Mouse (Mus musculus) CH12.LX (cell line): ENCODE results near the gene Gm20388. TPM values are rescaled to one million over a fixed set of nuclear protein-coding genes. Genes with fewer than 3 reads are reported as not detected.

ENCODE experiments used
- DNase-seq: peaks from one replicate; pipeline ENCODE4 v3.0.0-alpha.2; 2013; ENCODE audit errors: extremely low read depth
- H3K27ac ChIP-seq: 2 replicates; pipeline ENCODE4 v1.5.1; 2012; ENCODE audit warnings: low read depth, mild to moderate bottlenecking, control low read depth, moderate library complexity; ENCODE audit not compliant: insufficient read depth
- H3K27me3 ChIP-seq: replicated peaks from 2 replicates; pipeline ENCODE3; 2012; ENCODE audit warnings: inconsistent platforms
- H3K36me3 ChIP-seq, 2 experiments: replicated peaks in 1 of 2; 2 replicates each; pipeline versions ENCODE3 to v1.6.1; 2012; ENCODE audit warnings: inconsistent platforms in 1 of 2, low read length in 1 of 2, mild to moderate bottlenecking in 1 of 2, mixed read lengths in 1 of 2, moderate library complexity in 1 of 2; ENCODE audit not compliant: control insufficient read depth in 1 of 2, insufficient read depth in 1 of 2
- H3K4me1 ChIP-seq, 2 experiments: 2 replicates each; pipeline ENCODE4 v1.6.1; 2012; ENCODE audit warnings: inconsistent platforms in 1 of 2, moderate library complexity in 1 of 2; ENCODE audit not compliant: insufficient read depth in 2 of 2, control insufficient read depth in 1 of 2
- H3K4me2 ChIP-seq: 2 replicates; pipeline ENCODE4 v1.6.1; 2012; ENCODE audit warnings: low read depth, mild to moderate bottlenecking, control low read depth; ENCODE audit not compliant: poor library complexity, insufficient read depth, severe bottlenecking
- H3K4me3 ChIP-seq, 3 experiments: fragments of 150-350 bp in 1 of 3; sonication (generic) in 1 of 3; replicated peaks in 1 of 3; 2 replicates each; pipeline versions ENCODE3 to v1.5.1; 2011 to 2012; ENCODE audit warnings: low read depth in 2 of 3, low read length in 2 of 3, mild to moderate bottlenecking in 2 of 3, moderate library complexity in 2 of 3, control low read depth in 1 of 3, improper control_type of control experiment in 1 of 3, inconsistent platforms in 1 of 3, mixed read lengths in 1 of 3; ENCODE audit not compliant: poor library complexity in 1 of 3
- H3K79me2 ChIP-seq: replicated peaks from 2 replicates; pipeline ENCODE4 v1.6.1; 2012; ENCODE audit warnings: mild to moderate bottlenecking, moderate library complexity; ENCODE audit not compliant: control insufficient read depth, poor library complexity, insufficient read depth, severe bottlenecking; ENCODE audit errors: extremely low read depth
- H3K9ac ChIP-seq: 2 replicates; pipeline ENCODE4 v1.6.1; 2012; ENCODE audit warnings: low read depth, mild to moderate bottlenecking, control low read depth, moderate library complexity; ENCODE audit not compliant: insufficient read depth
- H3K9me3 ChIP-seq: replicated peaks from 2 replicates; pipeline ENCODE3; 2012; ENCODE audit warnings: low read length, inconsistent platforms, mixed read lengths
- BHLHE40 ChIP-seq: IDR thresholded peaks from 2 replicates; pipeline ENCODE4 v1.6.1; 2011; ENCODE audit warnings: mild to moderate bottlenecking, low read depth, low read length, improper control_type of control experiment
- CHD1 ChIP-seq: IDR thresholded peaks from 2 replicates; pipeline ENCODE4 v1.6.1; 2012; ENCODE audit warnings: low read depth, low read length, improper control_type of control experiment, inconsistent platforms
- CTCF ChIP-seq, 2 experiments: IDR thresholded peaks in 1 of 2; conservative IDR thresholded peaks in 1 of 2; 2 replicates each; pipeline ENCODE4 v1.5.1; 2011 to 2012; ENCODE audit warnings: low read depth in 2 of 2, low read length in 2 of 2, improper control_type of control experiment in 1 of 2, inconsistent platforms in 1 of 2, mild to moderate bottlenecking in 1 of 2, moderate library complexity in 1 of 2
- ELF1 ChIP-seq: IDR thresholded peaks from 2 replicates; pipeline ENCODE4 v1.6.1; 2014; ENCODE audit warnings: low read depth, mild to moderate bottlenecking, inconsistent platforms, low read length, improper control_type of control experiment
- EP300 ChIP-seq: IDR thresholded peaks from 2 replicates; pipeline ENCODE4 v1.6.1; 2011; ENCODE audit warnings: low read length, improper control_type of control experiment
- GABPA ChIP-seq: IDR thresholded peaks from 2 replicates; pipeline ENCODE4 v1.6.1; 2012; ENCODE audit warnings: low read depth, low read length, improper control_type of control experiment, inconsistent platforms; ENCODE audit not compliant: insufficient replicate concordance
- HCFC1 ChIP-seq: IDR thresholded peaks from 2 replicates; pipeline ENCODE4 v1.6.1; 2012; ENCODE audit warnings: low read depth, mild to moderate bottlenecking, inconsistent platforms, low read length, improper control_type of control experiment
- JUN ChIP-seq: IDR thresholded peaks from 2 replicates; pipeline ENCODE4 v1.6.1; 2011; ENCODE audit warnings: low read depth, mild to moderate bottlenecking, low read length, improper control_type of control experiment, moderate library complexity; ENCODE audit not compliant: insufficient read depth
- KAT2A ChIP-seq: IDR thresholded peaks from 2 replicates; pipeline ENCODE4 v1.6.1; 2012; ENCODE audit warnings: low read length, improper control_type of control experiment, inconsistent platforms; ENCODE audit not compliant: insufficient replicate concordance
- MAZ ChIP-seq: IDR thresholded peaks from 2 replicates; pipeline ENCODE4 v1.6.1; 2012; ENCODE audit warnings: low read depth, mild to moderate bottlenecking, inconsistent platforms, low read length, improper control_type of control experiment, moderate library complexity
- MEF2A ChIP-seq: IDR thresholded peaks from 2 replicates; pipeline ENCODE4 v1.6.1; 2014; ENCODE audit warnings: low read depth, mild to moderate bottlenecking, inconsistent platforms, low read length, improper control_type of control experiment, borderline replicate concordance
- MXI1 ChIP-seq: IDR thresholded peaks from 2 replicates; pipeline ENCODE4 v1.6.1; 2011; ENCODE audit warnings: mild to moderate bottlenecking, low read depth, low read length, improper control_type of control experiment
- MYC ChIP-seq: IDR thresholded peaks from 2 replicates; pipeline ENCODE4 v1.6.1; 2011; ENCODE audit warnings: low read depth, mild to moderate bottlenecking, improper control_type of control experiment, low read length
- NELFE ChIP-seq: IDR thresholded peaks from 2 replicates; pipeline ENCODE4 v1.6.1; 2011; ENCODE audit warnings: low read depth, low read length, improper control_type of control experiment
- NRF1 ChIP-seq: IDR thresholded peaks from 2 replicates; pipeline ENCODE4 v1.6.1; 2014; ENCODE audit warnings: low read depth, mild to moderate bottlenecking, inconsistent platforms, low read length, improper control_type of control experiment, moderate library complexity
- PAX5 ChIP-seq: IDR thresholded peaks from 2 replicates; pipeline ENCODE4 v1.6.1; 2012; ENCODE audit warnings: low read length, inconsistent platforms, mixed read lengths
- POLR2A ChIP-seq: IDR thresholded peaks from 2 replicates; pipeline ENCODE4 v1.6.1; 2011; ENCODE audit warnings: low read depth, mild to moderate bottlenecking, improper control_type of control experiment, low read length
- POLR2AphosphoS2 ChIP-seq: IDR thresholded peaks from 2 replicates; pipeline ENCODE4 v1.6.1; 2011; ENCODE audit warnings: low read depth, low read length, improper control_type of control experiment
- SIN3A ChIP-seq: IDR thresholded peaks from 2 replicates; pipeline ENCODE4 v1.6.1; 2012; ENCODE audit warnings: low read length, improper control_type of control experiment, inconsistent platforms
- SMC3 ChIP-seq: IDR thresholded peaks from 2 replicates; pipeline ENCODE4 v1.6.1; 2011; ENCODE audit warnings: low read depth, low read length, improper control_type of control experiment
- TCF12 ChIP-seq: IDR thresholded peaks from 2 replicates; pipeline ENCODE4 v1.6.1; 2014; ENCODE audit warnings: low read depth, mild to moderate bottlenecking, inconsistent platforms, low read length, improper control_type of control experiment
- UBTF ChIP-seq: IDR thresholded peaks from 2 replicates; pipeline ENCODE4 v1.6.1; 2012; ENCODE audit warnings: low read depth, mild to moderate bottlenecking, inconsistent platforms, low read length, improper control_type of control experiment, moderate library complexity
- USF1 ChIP-seq: IDR thresholded peaks from 2 replicates; pipeline ENCODE4 v1.6.1; 2014; ENCODE audit warnings: low read depth, mild to moderate bottlenecking, inconsistent platforms, low read length, improper control_type of control experiment
- USF2 ChIP-seq: conservative IDR thresholded peaks from 2 replicates; pipeline ENCODE4 v1.6.1; 2011; ENCODE audit warnings: low read depth, low read length, improper control_type of control experiment
- ZKSCAN1 ChIP-seq: IDR thresholded peaks from 2 replicates; pipeline ENCODE4 v1.6.1; 2012; ENCODE audit warnings: low read depth, inconsistent platforms, low read length, improper control_type of control experiment, borderline replicate concordance
- ZMIZ1 ChIP-seq: IDR thresholded peaks from 2 replicates; pipeline ENCODE4 v1.6.1; 2012; ENCODE audit warnings: low read depth, mild to moderate bottlenecking, inconsistent platforms, low read length, improper control_type of control experiment
- dilution Hi-C: fragments of 300-500 bp; cut with MboI; formaldehyde crosslinking; loops from 2 replicates; pipeline ENCODE4 v1.14.3; 2020; ENCODE audit warnings: low sequenced_read_pairs; ENCODE audit not compliant: extremely low pct_unique_long_range_greater_than_20kb, extremely low pct_ligation_motif_present
- in situ Hi-C: fragments of 300-500 bp; cut with MboI; formaldehyde crosslinking; loops from 3 replicates; pipeline ENCODE4 v1.14.3; 2019; ENCODE audit warnings: low sequenced_read_pairs, low pct_ligation_motif_present, low pct_unique_long_range_greater_than_20kb, mixed read lengths
- polyA plus RNA-seq: library from polyadenylated mRNA; unstranded; fragments of >175 nt; gene quantifications from 2 replicates; pipeline ENCODE4 v1.2.1, GENCODE M21; 2012; ENCODE audit warnings: low read depth; ENCODE audit not compliant: insufficient read length
- total RNA-seq, 2 experiments: library from RNA; depleted of rRNA; stranded (reverse); fragments of 300-350 nt in 1 of 2; fragments of >200 nt in 1 of 2; gene quantifications; 2 replicates each; pipeline ENCODE4 v1.2.3; 2012 to 2014

Gene Gm20388
- total and polyA plus RNA-seq, 3 experiments: 14.8 to 26.3 (median 22.2) TPM

DNA sequence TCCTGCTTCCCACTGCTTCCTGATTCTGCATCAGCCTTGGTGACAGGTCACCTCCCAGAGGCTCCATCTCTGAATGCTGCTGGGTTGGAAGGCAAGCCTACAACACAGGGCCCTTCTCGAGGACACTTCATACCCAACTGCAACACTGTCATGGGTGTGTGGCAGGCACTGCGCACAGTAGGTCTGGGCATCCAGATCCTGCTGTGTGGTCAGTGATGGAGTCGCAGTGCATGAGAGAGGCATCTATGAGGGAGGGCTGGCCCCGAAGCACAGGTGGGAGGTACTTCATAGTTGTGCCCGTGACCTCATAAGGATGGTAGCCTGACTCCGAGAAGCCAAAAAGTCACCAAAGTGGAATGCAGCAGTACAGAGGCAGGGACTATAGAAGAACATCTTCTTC is 2814.5 kb downstream of the Gm20388 start:
- TF ChIP-seq ZKSCAN1 (peak; percentile 57), KAT2A (no peak)
- Histone ChIP-seq H3K9ac (no peak overlapping the region), H3K79me2 (no peaks in the 10 kb centered on the region), H3K9me3 (no peaks in the 10 kb centered on the region), H3K27ac (no peak overlapping the region), H3K4me3 (no peak overlapping the region), H3K36me3 (no peaks in the 10 kb centered on the region), H3K4me2 (no peak overlapping the region), H3K4me1 (peaks cover 6 to 22% of the 10 kb centered on the region in 2 experiments; a peak in 3 of 4 replicates), H3K27me3 (peaks cover 1% of the 10 kb centered on the region)
- dilution Hi-C loops (no loop called here), in situ Hi-C loops (no loop called here)
- no peak for DNase-seq

GRCm38 (mm10) chr8:122726789-122727188 is 2816.1 kb downstream of the Gm20388 start:
- H3K79me2 ChIP-seq: no peaks in the 10 kb centered on the region
- H3K4me1 ChIP-seq: peaks cover 6 to 9% of the 10 kb centered on the region in 2 experiments; a peak in 3 of 4 replicates
- no peaks in the 10 kb centered on the region for H3K27me3 ChIP-seq
- dilution Hi-C loops (no loop called here), in situ Hi-C loops (no loop called here)
- DNase-seq: no peak
- H3K27ac ChIP-seq: no peak overlapping the region
- H3K4me3 ChIP-seq: no peak overlapping the region
- H3K9me3 ChIP-seq: no peaks in the 10 kb centered on the region
- H3K36me3 ChIP-seq: no peaks in the 10 kb centered on the region
- H3K4me2 ChIP-seq: no peak overlapping the region
- no peak for TF ChIP-seq GABPA
- TF ChIP-seq BHLHE40: no peak
- TF ChIP-seq NELFE: no peak
- TF ChIP-seq ZMIZ1: no peak
- no peak for TF ChIP-seq SIN3A
- TF ChIP-seq ELF1: no peak
- no peak overlapping the region for H3K9ac ChIP-seq

GRCm38 (mm10) chr8:122727412-122727811 is 2816.8 kb downstream of the Gm20388 start:
- in situ Hi-C loops (no loop called here), dilution Hi-C loops (no loop called here)
- no peak for DNase-seq
- Histone ChIP-seq H3K9me3 (no peaks in the 10 kb centered on the region), H3K27me3 (no peaks in the 10 kb centered on the region), H3K4me1 (peaks cover 6 to 9% of the 10 kb centered on the region in 2 experiments; a peak in 3 of 4 replicates), H3K9ac (no peak overlapping the region), H3K4me2 (no peak overlapping the region), H3K27ac (no peak overlapping the region), H3K36me3 (no peaks in the 10 kb centered on the region), H3K79me2 (no peaks in the 10 kb centered on the region), H3K4me3 (peak overlapping the region in 1 of 3 experiments; percentile 37)
- no peak for TF ChIP-seq GABPA
- no peak for TF ChIP-seq SMC3
- no peak for TF ChIP-seq USF2
- TF ChIP-seq HCFC1: peak; percentile 62; the same call in 1 of the 2 replicates
- no peak for TF ChIP-seq POLR2A
- no peak for TF ChIP-seq EP300
- TF ChIP-seq USF1: no peak
- peak in 1 of 2 experiments; percentile 29; a peak in 1 of 4 replicates for TF ChIP-seq CTCF (conservative IDR thresholded peaks at IDR 0.05 in 1 of 2, IDR thresholded peaks at IDR 0.05 in 1 of 2; ENCODE audit: low read depth in 2 of 2, low read length in 2 of 2)
- TF ChIP-seq ELF1: peak; percentile 34; the same call in 1 of the 2 replicates
- TF ChIP-seq NELFE: no peak
- TF ChIP-seq ZMIZ1: no peak
- no peak for TF ChIP-seq MYC
- TF ChIP-seq MEF2A: no peak
- no peak for TF ChIP-seq POLR2AphosphoS2
- no peak for TF ChIP-seq TCF12
- TF ChIP-seq JUN: no peak
- TF ChIP-seq PAX5: no peak
- TF ChIP-seq MXI1: no peak
- no peak for TF ChIP-seq ZKSCAN1
- TF ChIP-seq CHD1: no peak
- TF ChIP-seq NRF1: no peak
- TF ChIP-seq UBTF: no peak
- no peak for TF ChIP-seq MAZ
